Mouse (Mus musculus): ENCODE measurements around the gene Cacul1. TPM values are rescaled to one million over a fixed set of nuclear protein-coding genes. Genes with fewer than 3 reads are reported as not detected.

Cacul1 gene
- total RNA-seq, 2 experiments from 2014 or later = 25.7 to 28.0 TPM

DNA sequence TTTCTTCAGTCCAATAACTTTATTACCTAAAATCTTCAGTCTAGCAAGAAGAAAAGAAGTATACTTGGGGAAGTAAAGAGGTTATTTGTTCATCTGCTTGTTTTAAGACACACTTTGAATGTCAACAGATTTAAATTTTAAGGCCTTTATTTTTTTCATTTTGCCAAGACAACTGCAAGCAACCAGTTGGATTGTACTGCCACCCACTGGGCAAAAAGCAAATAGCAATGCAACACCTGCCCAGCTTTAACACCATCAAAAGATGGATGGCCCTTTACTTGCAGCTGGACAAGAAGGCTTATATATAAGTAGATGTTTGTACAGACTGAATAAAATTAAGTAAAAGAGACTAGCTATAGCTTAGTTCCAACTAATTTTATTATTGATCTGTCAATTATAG is 27.3 kb downstream of the Cacul1 start:
- intact Hi-C loops (cut with DNase I) = loop anchor here (5.0 kb wide), 1 partner anchor 86 kb away; the partner anchor contains the start of gene Prlhr
- DNase-seq = peak; percentile 60 to 70

- DNase-seq = no peak
- intact Hi-C loops (cut with DNase I) = no loop called here
Measured at GRCm38 (mm10) chr19:60543302-60543701, 37.5 kb downstream of the Cacul1 start.

GRCm38 (mm10) chr19:60531897-60532296 is 48.9 kb downstream of the Cacul1 start:
- intact Hi-C loops (cut with DNase I) = no loop called here
- no peak for DNase-seq

GRCm38 (mm10) chr19:60530171-60530570 is 50.7 kb downstream of the Cacul1 start:
- DNase-seq = no peak
- intact Hi-C loops (cut with DNase I) = no loop called here

DNA sequence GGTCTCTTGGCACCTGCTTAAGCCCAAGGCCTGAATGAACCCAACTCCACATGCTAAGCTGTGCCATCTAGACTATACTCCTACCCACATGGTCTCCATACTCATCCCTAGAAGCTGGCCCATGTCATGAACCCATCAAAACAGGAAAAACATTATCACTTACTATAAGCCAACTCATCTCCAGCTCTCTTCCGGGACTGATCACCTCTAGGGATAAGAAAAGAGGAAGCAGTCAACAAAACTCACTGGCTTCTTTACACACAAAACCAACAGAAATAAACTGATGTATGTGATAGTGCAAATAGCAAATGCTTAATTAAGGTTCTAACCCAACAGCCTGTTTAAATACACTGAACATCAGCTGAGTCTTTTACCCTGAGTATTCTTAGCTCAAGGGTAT is 51.5 kb downstream of the Cacul1 start:
- intact Hi-C loops (cut with DNase I) = no loop called here
- no peak for DNase-seq

DNA sequence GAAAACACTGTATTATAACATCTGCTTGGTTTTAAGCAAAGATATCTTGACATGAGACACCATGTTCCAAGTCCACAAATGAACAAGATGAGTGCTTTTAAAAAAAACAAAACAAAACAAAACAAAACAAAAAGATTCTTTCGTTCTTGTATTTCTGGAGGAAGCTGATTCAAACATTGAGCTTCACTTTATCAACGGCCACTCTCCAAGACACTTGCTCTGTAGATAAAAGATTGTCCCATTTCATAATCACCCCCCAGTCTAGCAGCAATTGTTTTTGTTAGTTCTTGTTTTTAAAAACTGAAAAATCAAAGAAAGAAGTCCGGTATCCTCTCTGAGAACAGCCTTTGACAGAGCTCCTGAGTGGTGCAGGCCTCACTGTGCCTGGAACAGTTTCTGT is 52.2 kb downstream of the Cacul1 start:
- no peak for DNase-seq
- intact Hi-C loops (cut with DNase I) = no loop called here

- intact Hi-C loops (cut with DNase I) = no loop called here
- no peak for DNase-seq
Measured at GRCm38 (mm10) chr19:60526876-60527275, 53.9 kb downstream of the Cacul1 start.

- no peak for DNase-seq
- intact Hi-C loops (cut with DNase I) = no loop called here
Measured at GRCm38 (mm10) chr19:60525086-60525485, 55.7 kb downstream of the Cacul1 start.

DNA sequence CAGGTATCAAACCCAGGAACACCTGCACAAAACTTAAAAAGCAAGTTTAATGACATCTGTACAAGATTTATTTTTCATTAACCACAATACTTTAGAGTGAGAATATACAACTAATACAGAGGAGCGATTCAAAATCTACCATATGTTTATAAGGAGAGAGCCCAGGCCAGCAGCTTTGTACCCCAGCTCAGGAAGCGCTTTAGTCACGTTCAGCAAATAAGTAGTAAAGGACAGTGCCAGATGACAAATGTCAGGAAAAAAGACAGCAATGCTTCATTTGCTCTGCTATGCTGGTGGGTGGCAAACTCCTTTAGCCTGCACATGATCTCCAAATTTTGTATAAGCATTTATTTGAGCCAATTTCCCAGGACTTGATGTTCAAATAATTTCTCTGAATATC is 56.1 kb downstream of the Cacul1 start:
- no peak for DNase-seq
- intact Hi-C loops (cut with DNase I) = no loop called here

GRCm38 (mm10) chr19:60520131-60520530 is 60.7 kb downstream of the Cacul1 start:
- DNase-seq = no peak
- intact Hi-C loops (cut with DNase I) = no loop called here

- intact Hi-C loops (cut with DNase I) = no loop called here
- DNase-seq = no peak
Measured at GRCm38 (mm10) chr19:60515064-60515463, 65.8 kb downstream of the Cacul1 start.

GRCm38 (mm10) chr19:60513431-60513830 is 67.4 kb downstream of the Cacul1 start:
- no peak for DNase-seq

GRCm38 (mm10) chr19:60500209-60500608 is 80.6 kb downstream of the Cacul1 start:
- no peak for DNase-seq
- intact Hi-C loops (cut with DNase I) = no loop called here

More at GRCm38 (mm10) chr19:60513431-60513830, 67.4 kb downstream of the Cacul1 start:
- intact Hi-C loops (cut with DNase I) = no loop called here

DNA sequence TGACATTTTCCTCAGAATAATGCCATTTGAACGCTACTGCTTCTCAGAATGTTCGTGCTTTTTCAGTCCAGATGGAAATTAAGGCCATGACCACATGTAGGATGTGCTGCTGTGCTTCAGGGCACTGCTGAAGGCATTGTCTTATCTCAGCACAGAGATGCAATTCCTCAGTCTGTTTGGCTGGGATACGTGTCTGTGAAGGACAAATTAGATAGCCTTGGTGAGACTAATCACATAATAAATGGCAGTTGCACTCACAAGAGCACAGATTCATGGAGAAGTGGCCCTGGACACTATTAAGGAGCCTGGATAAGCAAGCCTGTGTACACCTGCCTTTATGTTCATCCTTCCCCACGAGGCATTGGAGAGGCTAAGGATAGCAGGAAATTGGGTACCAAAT is 83.7 kb downstream of the Cacul1 start:
- intact Hi-C loops (cut with DNase I) = no loop called here
- DNase-seq = no peak

DNA sequence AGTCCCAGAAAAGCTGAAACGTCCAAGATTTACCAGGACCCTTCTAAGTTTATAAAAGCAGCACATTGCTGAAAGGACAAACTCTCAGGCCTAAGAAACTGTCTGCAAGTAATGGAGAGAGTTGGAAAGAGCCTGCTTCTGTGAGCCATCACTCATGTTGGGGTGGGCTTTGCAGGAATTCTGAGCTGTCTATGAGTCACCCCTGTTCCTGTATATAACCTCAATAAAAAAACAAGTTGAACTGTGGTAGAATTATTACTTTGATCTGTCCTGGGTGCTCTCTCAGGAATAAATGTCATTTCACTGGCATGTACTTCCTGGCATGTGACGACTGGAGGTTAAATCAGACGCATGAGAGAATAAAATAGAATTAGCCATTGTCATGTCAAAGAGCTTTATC is 85.1 kb downstream of the Cacul1 start:
- no peak for DNase-seq
- intact Hi-C loops (cut with DNase I) = no loop called here

DNA sequence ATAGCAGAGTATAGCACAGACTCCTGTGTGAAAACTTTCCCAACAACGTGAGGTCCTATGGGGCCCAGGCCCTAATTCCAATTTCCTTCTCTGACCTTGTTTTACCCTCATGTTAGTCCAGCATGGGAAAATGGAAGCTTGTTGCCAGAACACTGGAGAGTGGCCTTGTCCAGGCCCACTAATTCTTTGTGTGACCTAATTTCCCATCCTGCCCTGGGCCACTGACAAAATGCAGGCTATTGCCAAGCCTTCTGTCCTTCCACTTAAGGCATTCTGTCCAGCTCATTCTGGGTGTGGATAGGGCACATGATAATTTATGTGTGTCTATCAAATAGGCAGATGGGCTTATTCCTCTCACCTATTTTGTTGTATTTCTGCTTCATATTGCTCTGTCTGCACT is 91.3 kb downstream of the Cacul1 start:
- intact Hi-C loops (cut with DNase I) = no loop called here
- DNase-seq = no peak

DNA sequence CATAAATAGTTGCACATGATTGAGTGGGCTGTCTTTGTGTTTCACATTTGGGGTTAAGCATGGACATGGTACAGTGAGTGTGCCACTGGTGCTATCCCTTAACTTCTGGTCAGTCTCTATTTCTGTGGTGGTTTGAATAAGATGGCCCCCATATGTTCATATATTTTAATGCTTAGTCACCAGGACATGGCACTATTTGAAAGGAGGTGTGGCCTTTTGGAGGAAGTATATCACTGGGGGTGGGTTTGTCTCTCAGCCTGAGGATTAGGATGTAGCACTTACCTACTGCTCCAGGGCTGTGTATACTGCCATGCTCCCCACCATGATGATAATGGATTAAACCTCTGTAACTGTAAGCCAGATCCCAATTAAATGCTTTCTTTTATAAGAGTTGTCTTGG is 95.6 kb downstream of the Cacul1 start:
- intact Hi-C loops (cut with DNase I) = no loop called here
- DNase-seq = no peak

GRCm38 (mm10) chr19:60478859-60479258 is 102.0 kb downstream of the Cacul1 start:
- DNase-seq = no peak
- intact Hi-C loops (cut with DNase I) = no loop called here

DNA sequence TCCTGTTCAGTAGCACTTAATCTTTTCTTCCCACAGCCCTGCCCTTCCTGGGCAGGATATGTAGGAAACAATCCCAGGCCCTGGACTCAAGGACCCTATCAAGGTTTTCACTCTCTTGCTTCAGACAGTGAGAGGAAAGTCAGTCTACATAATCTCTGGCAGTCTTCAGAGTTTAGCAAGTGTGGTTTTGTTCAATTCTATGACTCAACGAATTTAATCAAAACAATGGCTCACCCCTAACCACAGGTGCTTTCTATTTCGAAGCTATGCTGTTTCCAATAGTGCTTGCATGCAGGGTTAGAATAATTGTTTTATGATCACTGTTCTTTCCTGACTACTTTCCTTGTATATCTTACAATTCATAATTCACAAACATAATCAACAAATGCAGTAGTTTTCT is 103.0 kb downstream of the Cacul1 start:
- intact Hi-C loops (cut with DNase I) = no loop called here
- DNase-seq = no peak

Measured in heart, postnatal 36 days (tissue).